Mouse (Mus musculus): ENCODE results near the gene Itsn1.

Gene Itsn1

DNA sequence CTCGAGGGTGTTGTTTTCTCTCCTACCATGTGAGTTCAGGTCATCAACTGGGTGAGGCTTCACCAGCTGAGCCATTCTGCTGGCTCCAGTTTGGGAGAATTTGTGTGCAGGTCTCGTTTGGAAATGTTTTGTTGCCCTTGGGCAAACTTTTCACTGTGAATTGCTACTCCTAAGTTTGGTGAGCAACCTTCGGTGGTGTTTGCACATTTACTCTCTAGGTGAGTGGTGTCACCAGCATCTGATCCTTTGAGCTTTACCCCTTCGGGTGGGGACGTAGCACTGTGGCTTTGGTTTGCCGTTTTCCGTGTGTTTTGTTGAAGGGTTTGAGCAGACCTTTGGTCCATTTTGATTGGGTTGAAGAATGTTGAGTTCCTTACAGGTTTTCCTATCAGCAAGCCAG is 93.2 kb downstream of the Itsn1 start:
- no peak for DNase-seq

DNA sequence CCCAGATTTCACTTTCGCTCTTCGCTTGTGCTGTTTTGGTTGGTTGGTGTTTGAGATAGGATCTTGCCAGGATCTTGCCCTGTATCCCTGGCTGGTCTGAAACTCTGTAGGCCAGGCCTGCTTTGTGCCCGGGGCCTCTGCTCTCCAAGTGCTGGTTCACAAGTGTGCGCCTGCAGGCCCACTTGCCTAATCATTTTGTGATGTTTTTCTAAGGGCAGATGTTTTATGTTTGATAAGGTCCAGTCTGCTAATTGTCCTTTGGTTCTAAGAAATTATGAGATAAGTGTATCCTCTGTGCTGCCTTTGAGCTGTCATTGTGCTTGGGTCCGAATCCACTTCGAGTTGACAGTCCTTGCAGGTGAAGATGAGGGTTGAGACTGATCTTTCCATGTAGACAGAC is 93.7 kb downstream of the Itsn1 start:
- no peak for DNase-seq

DNA sequence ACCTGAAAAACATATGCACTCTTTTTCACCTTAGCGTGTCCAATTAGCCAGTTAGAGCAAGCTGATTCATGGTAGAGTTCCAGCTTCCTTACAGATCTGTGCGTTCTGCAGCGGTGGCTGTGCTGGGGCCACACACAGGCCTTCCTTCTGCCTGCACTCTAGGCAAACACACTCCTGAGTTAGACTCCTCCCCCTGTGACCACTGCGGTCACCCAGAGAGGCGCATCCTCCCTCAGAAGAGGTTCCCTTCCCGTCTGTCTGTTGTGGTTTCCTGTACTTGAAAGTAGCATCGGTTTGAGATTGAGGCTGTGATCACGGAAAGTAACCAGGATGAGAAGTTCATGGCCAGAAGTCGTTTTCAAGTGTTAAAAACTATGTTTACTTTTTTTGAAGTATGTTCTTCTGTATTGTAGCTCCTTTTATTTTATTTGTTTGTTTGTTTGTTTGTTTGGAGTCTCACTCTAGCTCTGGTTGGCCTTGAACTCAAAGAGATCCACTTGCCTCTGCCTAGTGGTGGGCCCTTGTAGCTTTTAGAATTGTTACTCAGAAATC is 96.8 kb downstream of the Itsn1 start:
- peak; percentile 34 for DNase-seq

GRCm38 (mm10) chr16:91826893-91827292 is 97.8 kb downstream of the Itsn1 start:
- DNase-seq: no peak

DNA sequence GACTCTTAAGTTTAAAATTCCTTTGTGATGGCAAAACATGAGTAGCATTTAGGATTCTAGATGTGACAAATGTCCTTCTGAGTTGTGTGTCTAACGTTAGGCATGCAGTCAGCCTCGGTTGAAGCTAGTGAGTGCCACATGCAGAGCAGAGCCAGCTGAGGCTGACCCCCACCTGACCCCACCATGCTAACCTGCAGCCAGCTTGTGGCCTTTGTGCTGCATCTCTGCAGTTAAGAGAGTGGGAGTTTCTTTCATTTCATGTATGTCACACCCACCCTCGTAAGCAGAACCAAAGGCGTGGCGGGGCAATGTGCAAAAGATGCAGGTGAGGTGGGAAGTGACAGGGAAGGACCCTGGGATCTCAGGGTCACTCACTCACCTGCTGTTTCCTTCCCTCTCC is 98.4 kb downstream of the Itsn1 start:
- no peak for DNase-seq

- no peak for DNase-seq
Observed at GRCm38 (mm10) chr16:91828160-91828559, 99.1 kb downstream of the Itsn1 start.

DNA sequence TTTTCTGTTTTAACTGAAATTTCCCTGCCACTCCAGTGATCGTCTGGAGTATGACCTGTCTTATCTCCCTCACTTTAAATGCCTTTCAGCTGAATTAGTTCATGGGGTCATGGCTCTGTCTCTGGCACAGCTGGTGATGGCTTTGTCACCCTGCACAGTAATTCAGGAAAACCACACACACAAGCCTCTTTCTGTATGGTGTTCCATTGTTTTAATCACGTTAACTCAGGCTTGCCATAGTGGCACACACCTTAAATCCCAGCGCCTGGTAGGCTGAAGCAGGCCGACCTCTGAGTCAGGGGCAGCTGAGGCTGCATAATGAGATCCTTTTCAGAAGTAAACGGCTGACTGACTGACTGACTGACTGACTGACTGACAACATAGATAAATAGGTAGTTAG is 99.5 kb downstream of the Itsn1 start:
- DNase-seq: no peak

GRCm38 (mm10) chr16:91829121-91829520 is 100.0 kb downstream of the Itsn1 start:
- no peak for DNase-seq

DNA sequence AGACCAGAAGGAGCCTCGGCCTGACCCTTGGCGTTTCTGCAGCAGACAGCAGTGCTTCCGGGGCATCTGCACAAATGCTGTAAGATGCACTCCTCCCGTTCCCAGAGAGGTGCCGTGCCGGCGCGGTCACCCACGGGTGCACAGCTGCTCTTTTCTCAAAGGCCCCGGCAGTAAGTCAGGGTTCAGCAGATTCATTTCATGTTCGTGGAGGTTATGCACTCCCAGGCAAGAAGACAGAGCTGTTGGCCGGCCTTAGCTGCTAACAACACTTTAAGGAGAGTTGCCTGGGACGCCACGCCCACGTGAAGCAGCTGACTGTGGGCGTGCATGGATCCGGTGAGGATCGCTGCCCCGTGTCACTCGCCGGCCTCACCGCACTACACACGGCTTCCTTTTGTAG is 101.2 kb downstream of the Itsn1 start:
- DNase-seq: no peak

DNA sequence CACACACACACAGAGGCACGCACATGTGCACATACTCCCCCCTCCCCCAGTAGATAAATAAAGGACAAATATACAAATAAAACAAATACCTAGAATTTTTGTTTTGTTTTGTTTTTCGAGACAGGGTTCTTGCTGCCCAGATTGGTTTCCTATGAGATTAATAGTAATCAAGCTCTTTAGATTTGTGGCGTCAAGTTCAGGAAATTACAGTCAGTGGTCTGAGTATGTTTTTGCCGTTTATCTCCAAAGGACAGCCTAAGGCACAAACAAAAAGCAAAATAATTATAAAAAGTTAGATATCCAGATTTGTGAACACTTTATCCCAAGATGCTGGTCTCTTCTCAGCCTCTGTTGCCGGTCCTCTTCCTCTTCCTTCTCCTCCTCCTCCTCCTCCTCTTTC is 104.0 kb downstream of the Itsn1 start:
- DNase-seq: no peak

DNA sequence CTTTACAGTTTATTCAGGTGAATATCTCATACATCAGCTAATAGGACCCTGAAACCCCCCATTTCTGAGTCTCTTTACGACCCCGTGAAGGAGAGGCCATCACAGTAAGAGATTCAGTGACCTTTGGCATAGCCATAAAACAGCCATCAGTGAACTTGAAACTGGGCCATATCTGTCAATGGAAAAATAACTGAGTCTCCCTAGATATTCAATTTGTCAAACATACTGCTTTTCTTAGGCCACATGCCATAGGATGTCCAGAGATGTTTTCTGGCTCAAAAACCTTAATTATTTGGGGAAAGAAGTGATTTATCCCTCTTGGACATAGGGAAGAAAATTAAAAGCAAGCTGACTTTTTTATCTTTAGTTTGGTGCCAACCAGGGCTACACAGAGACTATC is 104.5 kb downstream of the Itsn1 start:
- no peak for DNase-seq

- no peak for DNase-seq
Observed at GRCm38 (mm10) chr16:91833981-91834380, 104.9 kb downstream of the Itsn1 start.

DNA sequence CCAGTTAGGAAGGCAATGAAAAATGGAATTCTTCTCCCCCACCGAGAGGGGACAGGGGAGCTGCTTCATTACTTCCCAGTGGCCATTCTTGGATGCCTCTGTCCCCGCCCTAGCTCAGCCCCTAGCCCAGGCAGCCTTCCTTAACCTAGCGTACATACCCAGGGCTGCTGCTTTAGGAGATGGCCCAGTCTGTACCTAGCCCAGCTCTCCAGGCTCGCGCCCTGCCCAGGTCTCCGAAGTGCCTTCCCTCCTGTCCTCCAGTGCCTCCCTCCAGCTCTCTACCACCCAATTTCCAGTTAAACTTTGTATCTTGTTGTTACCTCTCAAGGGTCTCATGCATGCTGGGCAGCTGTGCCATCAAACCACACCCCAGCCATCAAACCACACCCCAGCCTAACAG is 106.7 kb downstream of the Itsn1 start:
- DNase-seq: no peak

DNA sequence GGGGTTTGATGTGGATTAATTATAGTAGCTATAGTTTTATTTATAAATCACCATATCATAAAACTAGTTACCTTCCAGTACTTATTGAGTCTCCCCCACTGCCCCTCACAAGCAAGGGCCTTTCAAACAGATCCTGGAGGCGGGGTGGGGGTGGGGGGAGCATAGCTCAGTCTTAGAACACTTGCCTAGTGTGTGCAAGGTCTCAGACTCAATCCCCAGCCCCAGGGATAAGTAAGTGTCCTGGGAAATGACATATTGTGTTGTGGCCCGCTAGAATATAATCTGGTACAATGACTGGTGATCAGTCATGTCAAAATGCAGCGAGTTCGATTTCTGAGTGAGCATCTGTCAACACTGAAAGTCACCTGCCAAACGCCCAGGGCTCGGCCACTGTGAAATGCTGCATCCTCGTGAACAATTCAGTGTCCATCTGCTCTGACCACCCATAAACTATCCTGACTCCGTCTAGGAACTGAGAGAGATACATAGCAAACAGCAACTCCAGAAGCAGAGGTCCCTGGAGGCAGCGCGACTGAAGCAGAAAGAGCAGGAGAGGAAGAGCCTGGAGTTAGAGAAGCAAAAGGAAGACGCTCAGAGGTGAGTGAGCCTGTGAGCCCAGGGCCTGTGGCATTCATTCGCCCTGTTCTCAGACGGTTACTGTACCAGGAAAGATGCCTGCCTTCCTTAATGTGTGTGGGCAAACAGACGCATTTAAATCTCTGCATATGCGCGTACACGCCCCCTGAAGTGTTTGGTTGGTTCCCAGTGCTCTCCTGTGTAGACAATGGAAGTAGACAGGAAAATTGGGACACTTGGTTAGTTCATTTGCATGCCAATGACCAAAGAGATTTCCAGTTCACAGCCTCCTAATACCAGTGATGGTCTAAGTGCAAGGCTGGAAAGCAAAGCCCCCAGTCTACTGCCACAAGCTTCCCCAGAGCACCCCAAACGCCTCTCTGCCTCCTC is 107.8 kb downstream of the Itsn1 start:
- no peak for DNase-seq

GRCm38 (mm10) chr16:91837558-91838041 is 108.5 kb downstream of the Itsn1 start:
- no peak for DNase-seq

- DNase-seq: no peak
Observed at GRCm38 (mm10) chr16:91838771-91839170, 109.7 kb downstream of the Itsn1 start.

GRCm38 (mm10) chr16:91839462-91839861 is 110.4 kb downstream of the Itsn1 start:
- peak; percentile 56 for DNase-seq

- peak; percentile 48 for DNase-seq
Observed at GRCm38 (mm10) chr16:91841026-91841630, 112.0 kb downstream of the Itsn1 start.

GRCm38 (mm10) chr16:91846089-91846741 is 117.1 kb downstream of the Itsn1 start:
- peak; percentile 76 for DNase-seq

DNA sequence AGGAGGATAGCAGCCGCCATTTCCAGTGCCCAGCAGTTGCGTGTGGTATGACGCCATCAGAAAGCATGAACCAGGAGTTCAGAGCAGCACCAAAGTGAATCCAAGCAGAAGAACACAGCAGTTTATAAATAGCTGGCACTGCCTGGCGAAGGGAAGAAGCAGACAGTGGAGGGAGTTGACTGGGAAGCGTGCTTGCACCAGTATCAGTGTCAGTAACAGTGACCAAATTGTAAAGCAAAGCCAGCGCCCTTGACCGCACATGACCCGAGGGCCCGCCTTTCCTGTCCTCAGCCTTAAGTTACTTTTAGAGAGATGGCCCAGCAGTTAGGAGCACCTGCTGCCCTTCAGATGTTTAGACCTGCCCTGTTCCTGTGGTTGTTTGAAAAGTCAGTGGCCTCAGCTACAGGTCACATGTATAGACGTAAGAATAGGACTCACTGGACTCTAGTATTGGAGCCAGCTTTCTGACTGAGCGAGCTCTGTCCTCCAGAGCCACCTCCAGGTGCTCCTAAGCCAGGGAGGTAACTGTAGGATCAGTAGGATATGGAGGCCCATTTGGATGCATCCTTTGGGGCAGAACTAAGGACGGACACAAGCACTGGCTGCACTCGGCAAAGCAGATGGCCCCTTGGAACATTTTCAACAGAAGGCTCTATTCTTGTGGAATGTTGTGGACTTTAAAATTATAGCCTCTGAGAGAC is 118.6 kb downstream of the Itsn1 start:
- DNase-seq: no peak

- no peak for DNase-seq
Observed at GRCm38 (mm10) chr16:91848505-91848904, 119.4 kb downstream of the Itsn1 start.

GRCm38 (mm10) chr16:91848906-91849603 is 120.0 kb downstream of the Itsn1 start:
- peak; percentile 35 for DNase-seq
